Mouse (Mus musculus): Measurements from ENCODE around the gene Dok1. TPM values are rescaled to one million over a fixed set of nuclear protein-coding genes. Genes with fewer than 3 reads are reported as not detected.
A peak's percentile ranks its signal among the peaks of the same experiment; 100 is the strongest.

Dok1 gene
- total RNA-seq, 1 experiment from 2014 or later: 20.7 TPM

DNA sequence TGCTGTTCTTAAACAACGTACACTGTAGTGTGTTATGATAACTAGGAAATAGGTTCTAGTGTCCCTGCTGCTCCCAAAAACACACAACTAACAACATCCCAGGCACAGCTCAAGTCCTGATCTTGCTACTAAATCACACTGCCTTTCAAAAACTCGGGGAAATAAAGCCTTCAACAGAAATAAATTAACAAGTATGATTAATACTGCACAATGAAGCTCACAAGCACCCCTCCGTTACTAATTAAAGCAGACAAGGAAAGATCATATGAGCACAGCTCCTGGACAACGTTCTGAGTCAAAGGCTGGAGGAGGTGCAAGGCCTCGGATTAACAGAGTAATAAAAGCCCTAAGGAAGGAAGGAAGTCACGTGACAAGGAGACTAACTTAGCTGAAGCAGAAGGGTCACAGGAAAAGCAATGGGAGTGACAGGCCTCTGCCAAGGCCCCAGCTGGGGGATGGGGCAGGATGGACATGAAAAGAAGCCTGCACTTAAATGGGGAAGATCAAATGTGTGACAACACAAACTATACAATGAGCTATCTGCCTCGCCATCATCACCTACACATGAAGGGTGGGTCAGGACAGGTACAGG lies 35.7 kb downstream of the Dok1 start:
- no peak for ATAC-seq (ENCODE audit: extremely low read depth, insufficient number of reproducible peaks, low FRiP score, poor library complexity, severe bottlenecking)

DNA sequence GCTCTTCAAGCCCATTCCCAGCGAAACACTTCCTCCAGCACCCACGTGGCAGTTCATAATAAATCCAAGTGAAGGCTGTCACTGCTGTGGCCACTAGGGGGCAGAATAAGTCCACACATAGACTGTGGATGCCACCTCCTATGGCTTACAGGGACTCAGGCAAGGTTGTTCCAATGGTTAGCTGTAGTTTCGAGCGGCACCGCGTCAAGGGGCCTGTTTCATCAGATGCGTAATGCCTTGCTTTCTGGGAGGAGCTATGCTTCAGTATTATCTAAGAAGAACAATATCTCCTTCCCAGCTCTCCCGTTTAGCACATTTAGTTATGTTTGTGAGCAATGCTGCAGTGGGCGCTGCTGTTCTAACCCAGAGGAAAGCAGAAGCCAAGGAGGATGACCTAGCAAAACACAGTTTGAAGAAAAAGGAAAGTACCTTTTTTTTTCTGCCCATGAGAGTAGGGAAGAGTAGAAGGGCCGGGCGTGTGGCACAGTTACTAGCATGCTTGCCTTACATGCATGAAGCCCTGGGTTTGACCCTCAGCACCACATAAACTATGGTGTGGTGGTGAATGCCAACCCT lies 36.4 kb downstream of the Dok1 start:
- peak; percentile 96 for ATAC-seq (ENCODE audit: extremely low read depth, insufficient number of reproducible peaks, low FRiP score, poor library complexity, severe bottlenecking)

DNA sequence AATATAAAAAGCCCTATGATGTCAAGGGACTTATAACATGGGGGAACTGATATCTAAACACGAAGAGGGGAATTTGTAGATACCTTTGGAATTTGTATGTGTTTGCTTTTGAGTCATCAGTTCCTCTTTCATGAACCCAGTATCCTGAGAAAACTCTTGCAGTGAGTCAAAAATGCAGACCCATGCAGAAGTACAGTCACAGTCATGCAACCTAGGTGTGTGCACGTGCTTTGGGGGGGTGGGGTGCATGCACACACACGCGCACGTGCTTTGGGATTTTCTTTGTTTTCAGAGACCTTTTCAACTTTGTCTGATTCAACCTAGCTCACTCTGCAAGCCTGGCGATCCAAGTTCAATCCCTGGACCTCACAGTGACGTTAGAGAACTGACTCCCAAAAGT lies 38.9 kb downstream of the Dok1 start:
- no peak for ATAC-seq (ENCODE audit: extremely low read depth, insufficient number of reproducible peaks, low FRiP score, poor library complexity, severe bottlenecking)

GRCm38 (mm10) chr6:82993696-82994095 lies 39.6 kb downstream of the Dok1 start:
- no peak for ATAC-seq (ENCODE audit: extremely low read depth, insufficient number of reproducible peaks, low FRiP score, poor library complexity, severe bottlenecking)

GRCm38 (mm10) chr6:82987411-82987971 lies 45.8 kb downstream of the Dok1 start:
- ATAC-seq (ENCODE audit: extremely low read depth, insufficient number of reproducible peaks, low FRiP score, poor library complexity, severe bottlenecking): no peak

Other genes starting within 250 kb of the Dok1 start
- 0.58 and 1.5 TPM in 2 replicates for gene Sema4f, start 93.7 kb downstream of the Dok1 start, total RNA-seq (2017)
- 1.1 and 2.1 TPM in 2 replicates for gene M1ap, start 86.6 kb downstream of the Dok1 start, total RNA-seq (2017)
- gene Loxl3, start 702 bp upstream of the Dok1 start, total RNA-seq (2017): 0.47 and 0.74 TPM in 2 replicates
- gene Aup1, start 21.1 kb upstream of the Dok1 start, total RNA-seq (2017): 221 and 242 TPM in 2 replicates
- 33.3 and 36.1 TPM in 2 replicates for gene Htra2, start 21.8 kb upstream of the Dok1 start, total RNA-seq (2017)
- 2.5 and 4.3 TPM in 2 replicates for gene Dqx1, start 24.4 kb upstream of the Dok1 start, total RNA-seq (2017)
- not detected in 2 replicates for gene Tlx2, start 36.8 kb upstream of the Dok1 start, total RNA-seq (2017)
- 9.5 and 15.0 TPM in 2 replicates for gene Pcgf1, start 44.4 kb upstream of the Dok1 start, total RNA-seq (2017)
- not detected in 2 replicates for gene Lbx2, start 52.9 kb upstream of the Dok1 start, total RNA-seq (2017)
- 8.6 and 11.9 TPM in 2 replicates for gene Ccdc142, start 68.1 kb upstream of the Dok1 start, total RNA-seq (2017)
- 6.6 and 7.6 TPM in 2 replicates for gene Gm42688, start 68.1 kb upstream of the Dok1 start, total RNA-seq (2017)
- gene Mrpl53, start 75.6 kb upstream of the Dok1 start, total RNA-seq (2017): 8.8 and 20.5 TPM in 2 replicates
- gene Mogs, start 82.0 kb upstream of the Dok1 start, total RNA-seq (2017): 36.2 and 36.5 TPM in 2 replicates
- gene Wbp1, start 88.1 kb upstream of the Dok1 start, total RNA-seq (2017): 79.6 and 83.8 TPM in 2 replicates
- gene Ino80b, start 92.0 kb upstream of the Dok1 start, total RNA-seq (2017): 52.8 and 57.5 TPM in 2 replicates
- not detected in 2 replicates for gene Rtkn, start 102.0 kb upstream of the Dok1 start, total RNA-seq (2017)
- gene Wdr54, start 122.9 kb upstream of the Dok1 start, total RNA-seq (2017): 0.49 TPM in 1 of 2 replicates, not detected in the other
- gene 1700003E16Rik, start 122.9 kb upstream of the Dok1 start, total RNA-seq (2017): not detected in 2 replicates
- gene Dctn1, start 132.4 kb upstream of the Dok1 start, total RNA-seq (2017): 80.4 and 83.4 TPM in 2 replicates
- gene Slc4a5, start 186.4 kb upstream of the Dok1 start, total RNA-seq (2017): not detected in 2 replicates